ENCODE assay signal across 11 mouse cellular contexts in the genomic region with DNA sequence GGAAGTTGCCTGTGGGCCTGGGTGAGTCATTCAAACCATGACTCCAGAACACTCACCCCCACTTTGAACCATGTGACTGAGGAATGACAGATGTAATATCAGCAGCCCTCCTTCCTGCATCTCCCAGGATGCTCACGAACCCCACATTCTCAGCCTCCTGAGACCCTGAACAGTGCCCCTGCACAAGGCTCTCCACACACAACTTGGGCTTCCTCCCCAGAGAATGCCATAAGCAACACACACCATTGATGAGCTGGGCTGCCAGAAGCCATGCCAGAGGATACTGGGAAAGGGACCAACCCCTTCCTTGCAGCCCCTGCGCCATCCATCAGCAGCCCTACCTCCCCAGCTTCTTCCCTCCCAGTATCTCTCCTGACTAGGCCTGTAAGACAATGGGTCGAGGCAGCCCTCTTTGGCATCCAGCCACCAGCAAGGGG. TPM values are rescaled to one million over a fixed set of nuclear protein-coding genes. Genes with fewer than 3 reads are reported as not detected.
A peak's percentile ranks its signal among the peaks of the same experiment; 100 is the strongest.
DNase-seq lines count a peak whose midpoint lies in the region; ATAC-seq and TF ChIP-seq lines count a peak whose summit lies in the region.
"Had no signal": no experiment of that assay in that cellular context is flagged by ENCODE, and none has a peak within 500 bp of the region (broad histone marks: within the 10 kb centered on the region; RNA-seq: fewer than 3 reads in every experiment).

No protein-coding gene starts in this region.

- TF ChIP-seq CTCF in E14TG2a.4 (conservative IDR thresholded peaks at IDR 0.05; ENCODE audit: low read length): no peak

- peaks cover 38% of the 10 kb centered on the region for H3K4me1 ChIP-seq in heart, embryonic 15.5 days (replicated peaks)
- peaks cover 66% of the 10 kb centered on the region for H3K4me1 ChIP-seq in E14TG2a.4 (replicated peaks; ENCODE audit: low read depth, low read length)
- H3K4me1 ChIP-seq in forebrain, embryonic 11.5 days (replicated peaks; ENCODE audit: control insufficient read depth, insufficient read depth, low read length): peaks cover 30% of the 10 kb centered on the region
- peaks cover 21% of the 10 kb centered on the region for H3K4me1 ChIP-seq in limb, embryonic 14.5 days (ENCODE audit: control insufficient read depth, insufficient read depth, low read length)

- no peaks in the 10 kb centered on the region for H3K9me3 ChIP-seq in heart, embryonic 15.5 days (replicated peaks)
- H3K9me3 ChIP-seq in E14TG2a.4 (ENCODE audit: low read length): no peaks in the 10 kb centered on the region
- no peaks in the 10 kb centered on the region for H3K9me3 ChIP-seq in forebrain, embryonic 11.5 days (ENCODE audit: control insufficient read depth, low read length)
- no peaks in the 10 kb centered on the region for H3K9me3 ChIP-seq in limb, embryonic 14.5 days (ENCODE audit: control insufficient read depth, low read length)
- H3K9me3 ChIP-seq: G1E; megakaryocyte, embryonic 14.5 days had no signal

- intact Hi-C loops in heart, postnatal 36 days (cut with DNase I): no loop called here

- DNase-seq in heart, postnatal 36 days: no peak
- no peak for DNase-seq in forebrain, embryonic 11.5 days (ENCODE audit: low spot score)
- DNase-seq in limb, embryonic 14.5 days (ENCODE audit: low spot score): no peak
- no peak for DNase-seq in thymus, adult 18-20 months
- DNase-seq in thymus, postnatal 4 days: no peak
- DNase-seq: kidney, postnatal 4 days had no signal

- H3K4me3 ChIP-seq in heart, embryonic 15.5 days: peak overlapping the region; percentile 59; the same call in 1 of the 2 replicates
- H3K4me3 ChIP-seq in E14TG2a.4 (replicated peaks; ENCODE audit: low read length): peak overlapping the region; percentile 84
- peak overlapping the region; percentile 73 for H3K4me3 ChIP-seq in forebrain, embryonic 11.5 days (ENCODE audit: low read depth, low read length)
- H3K4me3 ChIP-seq in limb, embryonic 14.5 days (replicated peaks; ENCODE audit: low read length): peak overlapping the region; percentile 59

- H3K36me3 ChIP-seq in heart, embryonic 15.5 days: no peaks in the 10 kb centered on the region
- H3K36me3 ChIP-seq in E14TG2a.4 (ENCODE audit: insufficient read depth, low read length): peaks cover 40% of the 10 kb centered on the region
- H3K36me3 ChIP-seq in forebrain, embryonic 11.5 days (ENCODE audit: control insufficient read depth, insufficient read depth, low read length): peaks cover 13% of the 10 kb centered on the region; the same call in 1 of the 2 replicates
- peaks cover 41% of the 10 kb centered on the region for H3K36me3 ChIP-seq in limb, embryonic 14.5 days (ENCODE audit: control insufficient read depth, insufficient read depth, low read length)

- H3K27ac ChIP-seq in heart, embryonic 15.5 days: no peak overlapping the region
- no peak overlapping the region; the same call in 1 of the 2 replicates for H3K27ac ChIP-seq in forebrain, embryonic 11.5 days (ENCODE audit: low read depth, low read length)
- no peak overlapping the region for H3K27ac ChIP-seq in limb, embryonic 14.5 days (replicated peaks; ENCODE audit: low read depth, low read length)

- no peak for TF ChIP-seq POLR2A in limb, embryonic 14.5 days (IDR thresholded peaks at IDR 0.05; ENCODE audit: borderline replicate concordance, extremely low read depth, insufficient read depth, insufficient read length)

- WGBS in heart, embryonic 15.5 days: 49% methylated on average over 3 of the region's 3 CpGs
- 62% methylated on average over 3 of the region's 3 CpGs for WGBS in forebrain, embryonic 11.5 days
- 57% methylated on average over 3 of the region's 3 CpGs for WGBS in limb, embryonic 14.5 days

- H3K4me2 ChIP-seq in heart, embryonic 15.5 days: peak overlapping the region; percentile 92
- H3K4me2 ChIP-seq in forebrain, embryonic 11.5 days (ENCODE audit: low read depth, low read length, severe bottlenecking): peak overlapping the region; percentile 85
- H3K4me2 ChIP-seq in limb, embryonic 14.5 days (replicated peaks; ENCODE audit: low read depth, low read length, severe bottlenecking): peak overlapping the region; percentile 64

- peaks cover 39% of the 10 kb centered on the region for H3K27me3 ChIP-seq in heart, embryonic 15.5 days
- peaks cover 30% of the 10 kb centered on the region for H3K27me3 ChIP-seq in E14TG2a.4 (ENCODE audit: insufficient read depth, low read length)
- no peaks in the 10 kb centered on the region for H3K27me3 ChIP-seq in forebrain, embryonic 11.5 days (ENCODE audit: control insufficient read depth, insufficient read depth, low read length)
- H3K27me3 ChIP-seq in limb, embryonic 14.5 days (ENCODE audit: control insufficient read depth, insufficient read depth, low read length): no peaks in the 10 kb centered on the region

- no peak overlapping the region for H3K9ac ChIP-seq in heart, embryonic 15.5 days
- H3K9ac ChIP-seq in forebrain, embryonic 11.5 days (ENCODE audit: low read length): peak overlapping the region; percentile 78
- H3K9ac ChIP-seq in limb, embryonic 14.5 days (ENCODE audit: low read depth, low read length, severe bottlenecking): peak overlapping the region; percentile 59; the same call in 1 of the 2 replicates

- ATAC-seq in heart, embryonic 15.5 days (replicated peaks; ENCODE audit: insufficient number of reproducible peaks, insufficient read depth, low FRiP score, low read depth): no peak
- no peak for ATAC-seq in forebrain, embryonic 11.5 days (replicated peaks; ENCODE audit: low FRiP score)
- no peak for ATAC-seq in limb, embryonic 14.5 days (ENCODE audit: low FRiP score, low read depth)
- ATAC-seq in monocyte, adult 5-6 weeks (replicated peaks; ENCODE audit: insufficient number of reproducible peaks, low FRiP score, low TSS enrichment, poor library complexity, severe bottlenecking): no peak

RNA-seq across cellular contexts. Expression of gene 1700029I15Rik, which starts 5.8 kb away (rescaled TPM):
- 1.2 and 1.7 TPM in 2 replicates for polyA plus RNA-seq in heart, embryonic 15.5 days (2015; fragmentation: Nextera tagmentation; extraction: Ambion mirVana)
- total RNA-seq in heart, postnatal 36 days (2021): 1 to 10 TPM; 1.7 TPM
- 2.3 and 3.6 TPM in 2 replicates for polyA plus RNA-seq in forebrain, embryonic 11.5 days (2014; fragmentation: Nextera tagmentation; extraction: Ambion mirVana)
- polyA plus RNA-seq in limb, embryonic 14.5 days (2012; rRNA removed): 3.1 and 3.5 TPM in 2 replicates
- polyA plus RNA-seq in limb, embryonic 14.5 days (2014; fragmentation: Nextera tagmentation; extraction: Ambion mirVana): 1.7 and 2.4 TPM in 2 replicates
- total RNA-seq in monocyte, adult 5-6 weeks (2017): 1.6 to 6.7 TPM (median 4.8 TPM) in 3 replicates

RNA-seq across cellular contexts. Expression of gene Mapk8ip1, which starts 13.0 kb away (rescaled TPM):
- 5.7 and 9.7 TPM in 2 replicates for polyA plus RNA-seq in heart, embryonic 15.5 days (2015; fragmentation: Nextera tagmentation; extraction: Ambion mirVana)
- 1 to 10 TPM; 4.6 to 4.8 TPM for total RNA-seq in heart, postnatal 36 days (2021)
- 35.9 and 41.4 TPM in 2 replicates for polyA plus RNA-seq in forebrain, embryonic 11.5 days (2014; fragmentation: Nextera tagmentation; extraction: Ambion mirVana)
- 42.5 and 54.8 TPM in 2 replicates for polyA plus RNA-seq in limb, embryonic 14.5 days (2012; rRNA removed)
- 12.9 and 13.8 TPM in 2 replicates for polyA plus RNA-seq in limb, embryonic 14.5 days (2014; fragmentation: Nextera tagmentation; extraction: Ambion mirVana)
- total RNA-seq in monocyte, adult 5-6 weeks (2017): not detected in 3 replicates

RNA-seq across cellular contexts. Expression of gene Large2, which starts 13.4 kb away (rescaled TPM):
- 1.6 and 3.4 TPM in 2 replicates for polyA plus RNA-seq in heart, embryonic 15.5 days (2015; fragmentation: Nextera tagmentation; extraction: Ambion mirVana)
- not detected for total RNA-seq in heart, postnatal 36 days (2021)
- polyA plus RNA-seq in forebrain, embryonic 11.5 days (2014; fragmentation: Nextera tagmentation; extraction: Ambion mirVana): 16.1 and 16.4 TPM in 2 replicates
- polyA plus RNA-seq in limb, embryonic 14.5 days (2012; rRNA removed): 32.7 and 41.1 TPM in 2 replicates
- polyA plus RNA-seq in limb, embryonic 14.5 days (2014; fragmentation: Nextera tagmentation; extraction: Ambion mirVana): 15.0 and 16.3 TPM in 2 replicates
- not detected in 3 replicates for total RNA-seq in monocyte, adult 5-6 weeks (2017)
- polyA plus RNA-seq: G1E had no signal

RNA-seq across cellular contexts. Expression of gene Pex16, which starts 13.6 kb away (rescaled TPM):
- 14.8 and 19.0 TPM in 2 replicates for polyA plus RNA-seq in heart, embryonic 15.5 days (2015; fragmentation: Nextera tagmentation; extraction: Ambion mirVana)
- total RNA-seq in heart, postnatal 36 days (2021): 10 to 100 TPM; 25.8 to 28.9 TPM
- 18.2 and 22.9 TPM in 2 replicates for polyA plus RNA-seq in forebrain, embryonic 11.5 days (2014; fragmentation: Nextera tagmentation; extraction: Ambion mirVana)
- polyA plus RNA-seq in limb, embryonic 14.5 days (2012; rRNA removed): 26.4 and 30.6 TPM in 2 replicates
- polyA plus RNA-seq in limb, embryonic 14.5 days (2014; fragmentation: Nextera tagmentation; extraction: Ambion mirVana): 22.3 TPM in 2 replicates
- total RNA-seq in monocyte, adult 5-6 weeks (2017): 17.0 to 22.6 TPM (median 20.1 TPM) in 3 replicates

RNA-seq across cellular contexts. Expression of gene Cry2, which starts 45.7 kb away (rescaled TPM):
- 15.8 and 20.9 TPM in 2 replicates for polyA plus RNA-seq in heart, embryonic 15.5 days (2015; fragmentation: Nextera tagmentation; extraction: Ambion mirVana)
- 10 to 100 TPM; 21.8 to 33.4 TPM for total RNA-seq in heart, postnatal 36 days (2021)
- polyA plus RNA-seq in forebrain, embryonic 11.5 days (2014; fragmentation: Nextera tagmentation; extraction: Ambion mirVana): 24.0 and 25.5 TPM in 2 replicates
- polyA plus RNA-seq in limb, embryonic 14.5 days (2012; rRNA removed): 27.2 and 33.5 TPM in 2 replicates
- 30.2 and 34.8 TPM in 2 replicates for polyA plus RNA-seq in limb, embryonic 14.5 days (2014; fragmentation: Nextera tagmentation; extraction: Ambion mirVana)
- 4.2 to 10.6 TPM (median 7.3 TPM) in 3 replicates for total RNA-seq in monocyte, adult 5-6 weeks (2017)
